Mouse (Mus musculus): ENCODE results near the gene Ifitm10.
A peak's percentile ranks its signal among the peaks of the same experiment; 100 is the strongest.
"Not testable (repeated sequence)": the region's sequence is repeated elsewhere in the genome, so short reads cannot be mapped to it uniquely, and the experiment has no call there.

The Ifitm10 gene

DNA sequence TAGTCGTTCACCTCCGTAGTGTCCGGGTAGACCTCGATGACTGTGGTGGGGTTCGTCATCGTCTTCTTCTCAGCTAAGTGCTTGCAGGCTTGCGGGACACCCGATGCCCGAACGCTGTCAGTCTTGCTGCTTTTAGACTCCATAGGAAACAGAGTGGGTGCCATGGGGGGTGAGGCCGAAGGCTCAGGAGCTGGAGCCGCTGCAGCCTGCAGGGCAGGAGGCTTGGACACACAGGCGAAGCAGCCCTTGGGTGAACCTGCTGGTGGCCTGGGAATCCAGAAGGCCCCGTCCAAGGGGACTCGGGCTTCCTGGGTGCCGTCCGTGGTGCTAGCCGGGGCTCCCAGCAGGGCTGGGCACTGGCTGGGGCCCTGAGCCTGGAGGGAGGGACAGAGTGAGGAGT is 2.6 kb downstream of the Ifitm10 start:
- ATAC-seq (ENCODE audit: insufficient number of reproducible peaks, low FRiP score, low TSS enrichment): no peak

DNA sequence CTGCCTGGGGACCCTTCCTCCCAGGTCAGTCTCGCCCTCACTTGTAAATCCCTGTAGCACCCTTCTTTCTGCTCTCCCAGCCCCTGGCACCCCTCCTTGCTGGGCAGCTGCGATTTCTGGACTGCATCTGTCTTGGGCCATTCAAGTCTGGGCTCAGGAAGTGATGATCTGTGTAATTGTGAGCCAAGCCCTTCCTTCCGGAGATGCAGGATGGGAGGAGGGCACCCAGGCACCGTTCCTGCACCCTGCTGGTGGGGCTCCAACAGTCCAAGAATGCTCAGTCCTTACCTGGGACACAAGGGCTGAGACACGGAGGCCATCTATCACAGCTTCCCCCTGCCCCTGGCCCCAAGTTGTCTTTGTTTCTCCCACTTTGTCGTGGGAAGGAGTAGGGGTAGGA is 3.7 kb downstream of the Ifitm10 start:
- no peak for ATAC-seq (ENCODE audit: insufficient number of reproducible peaks, low FRiP score, low TSS enrichment)

DNA sequence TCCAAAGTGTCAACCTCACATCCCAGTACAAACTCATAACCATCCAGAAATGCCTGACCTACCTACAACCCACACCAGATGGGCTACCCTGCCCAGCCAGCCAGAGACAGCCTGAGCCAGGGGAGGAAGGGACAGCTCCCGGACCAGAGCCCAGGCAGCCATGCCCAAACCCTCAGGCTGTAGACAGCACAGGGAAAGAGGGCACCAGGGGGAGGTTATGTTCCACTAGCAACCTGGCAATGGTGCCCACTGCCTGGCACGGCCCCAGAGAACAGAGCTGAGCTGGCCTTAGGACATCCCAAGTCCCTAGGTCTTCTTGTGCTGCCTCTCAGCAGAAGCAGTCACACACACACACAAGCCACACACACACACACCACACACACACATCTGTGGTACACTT is 4.7 kb downstream of the Ifitm10 start:
- ATAC-seq (ENCODE audit: insufficient number of reproducible peaks, low FRiP score, low TSS enrichment): peak; percentile 80

DNA sequence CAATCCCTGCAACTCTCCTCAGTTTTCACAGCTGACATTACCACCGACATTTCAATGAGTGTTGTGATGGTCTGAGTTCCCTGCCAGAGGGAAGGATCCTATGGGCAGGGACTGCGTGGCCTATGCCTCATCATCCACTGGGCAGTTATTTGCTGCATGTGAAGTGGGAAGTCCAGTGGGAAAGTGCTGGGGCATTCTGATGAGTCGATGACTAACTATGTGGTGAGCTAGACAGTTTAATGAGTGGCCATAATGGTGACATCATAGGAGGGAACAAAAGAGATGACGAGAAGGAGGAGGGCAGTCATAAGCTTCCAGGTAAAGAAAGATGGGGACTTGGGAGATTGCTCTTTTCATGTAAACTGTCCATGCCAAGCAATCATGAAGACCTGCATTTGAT is 10.4 kb downstream of the Ifitm10 start:
- no peak for ATAC-seq (ENCODE audit: insufficient number of reproducible peaks, low FRiP score, low TSS enrichment)

DNA sequence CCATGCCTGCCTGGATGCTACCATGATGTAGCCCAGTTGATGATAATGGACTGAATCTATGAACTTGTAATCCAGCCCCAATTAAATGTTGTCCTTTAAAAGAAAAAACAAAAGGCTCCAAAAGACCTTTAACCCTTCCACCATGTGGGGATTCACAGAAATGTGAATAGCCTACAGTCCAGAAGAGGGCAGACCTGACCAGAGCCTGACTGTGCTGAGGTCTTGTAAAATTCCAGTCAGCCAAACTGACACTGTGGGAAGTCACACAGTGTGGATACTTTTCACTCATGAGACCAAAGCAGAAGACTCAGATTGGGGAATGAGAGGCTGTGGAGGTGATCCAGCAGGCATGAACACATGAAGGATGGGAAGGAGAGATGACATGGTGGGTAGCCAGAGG is 12.8 kb downstream of the Ifitm10 start:
- no peak for ATAC-seq (ENCODE audit: insufficient number of reproducible peaks, low FRiP score, low TSS enrichment)

- no peak for ATAC-seq (ENCODE audit: insufficient number of reproducible peaks, low FRiP score, low TSS enrichment)
These were observed 14.4 kb downstream of the Ifitm10 start for GRCm38 (mm10) chr7:142359129-142359528.

GRCm38 (mm10) chr7:142357566-142357965 is 16.0 kb downstream of the Ifitm10 start:
- ATAC-seq (ENCODE audit: insufficient number of reproducible peaks, low FRiP score, low TSS enrichment): no peak

DNA sequence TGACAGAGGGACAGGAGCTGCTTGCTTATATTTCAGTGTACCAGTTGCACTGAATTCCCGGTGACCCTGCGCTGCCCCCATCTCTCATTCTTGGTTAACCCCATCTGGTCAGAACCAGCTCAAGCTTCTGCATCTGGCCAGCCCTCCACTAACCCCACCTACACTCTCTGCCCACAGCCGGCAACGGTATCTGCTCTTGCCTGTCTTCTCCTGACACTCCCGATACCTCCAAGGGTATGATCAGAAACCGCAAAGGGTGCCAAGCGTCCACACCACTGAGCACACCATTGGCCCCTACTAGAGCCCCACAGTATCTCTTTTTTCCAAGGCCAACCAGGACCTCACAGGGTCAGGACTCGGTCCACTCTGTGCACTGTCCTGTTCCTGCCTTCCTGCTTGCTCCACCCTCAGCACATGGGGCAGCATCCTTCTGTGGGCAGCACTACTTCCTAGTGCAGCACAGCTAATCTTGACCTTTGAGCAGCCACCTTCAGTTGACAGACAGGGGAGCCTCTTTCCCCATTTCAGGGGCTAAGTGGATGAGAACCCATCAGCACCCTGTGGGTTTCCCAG is 18.8 kb downstream of the Ifitm10 start:
- ATAC-seq (ENCODE audit: insufficient number of reproducible peaks, low FRiP score, low TSS enrichment): no peak

- ATAC-seq (ENCODE audit: insufficient number of reproducible peaks, low FRiP score, low TSS enrichment): no peak
These were observed 19.7 kb downstream of the Ifitm10 start for GRCm38 (mm10) chr7:142353854-142354253.

GRCm38 (mm10) chr7:142351569-142351968 is 22.0 kb downstream of the Ifitm10 start:
- ATAC-seq (ENCODE audit: insufficient number of reproducible peaks, low FRiP score, low TSS enrichment): no peak

GRCm38 (mm10) chr7:142349308-142349961 is 24.1 kb downstream of the Ifitm10 start:
- ATAC-seq (ENCODE audit: insufficient number of reproducible peaks, low FRiP score, low TSS enrichment): no peak

DNA sequence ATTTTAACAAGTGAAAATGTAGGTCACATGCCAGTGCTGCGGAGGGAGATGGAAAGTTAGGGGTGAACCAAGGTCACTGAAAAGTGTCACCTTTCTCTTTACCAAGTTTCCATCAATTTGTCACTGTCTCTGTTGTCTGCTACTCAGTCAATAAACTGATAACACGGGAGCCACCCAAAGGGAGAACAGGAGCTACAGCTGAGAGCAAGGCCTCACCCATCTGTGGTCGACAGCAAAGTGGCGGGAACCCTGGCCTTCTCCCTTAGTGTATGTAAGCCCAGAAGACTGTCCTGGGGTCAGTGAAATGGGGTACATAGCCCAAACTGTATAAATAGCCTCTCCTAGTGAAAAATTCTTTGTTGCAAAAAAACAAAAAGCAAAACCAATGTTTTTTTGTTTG is 26.0 kb downstream of the Ifitm10 start:
- no peak for ATAC-seq (ENCODE audit: insufficient number of reproducible peaks, low FRiP score, low TSS enrichment)

GRCm38 (mm10) chr7:142342247-142342640 is 31.3 kb downstream of the Ifitm10 start:
- ATAC-seq (ENCODE audit: insufficient number of reproducible peaks, low FRiP score, low TSS enrichment): no peak

GRCm38 (mm10) chr7:142341564-142342246 is 31.8 kb downstream of the Ifitm10 start:
- ATAC-seq (ENCODE audit: insufficient number of reproducible peaks, low FRiP score, low TSS enrichment): no peak

DNA sequence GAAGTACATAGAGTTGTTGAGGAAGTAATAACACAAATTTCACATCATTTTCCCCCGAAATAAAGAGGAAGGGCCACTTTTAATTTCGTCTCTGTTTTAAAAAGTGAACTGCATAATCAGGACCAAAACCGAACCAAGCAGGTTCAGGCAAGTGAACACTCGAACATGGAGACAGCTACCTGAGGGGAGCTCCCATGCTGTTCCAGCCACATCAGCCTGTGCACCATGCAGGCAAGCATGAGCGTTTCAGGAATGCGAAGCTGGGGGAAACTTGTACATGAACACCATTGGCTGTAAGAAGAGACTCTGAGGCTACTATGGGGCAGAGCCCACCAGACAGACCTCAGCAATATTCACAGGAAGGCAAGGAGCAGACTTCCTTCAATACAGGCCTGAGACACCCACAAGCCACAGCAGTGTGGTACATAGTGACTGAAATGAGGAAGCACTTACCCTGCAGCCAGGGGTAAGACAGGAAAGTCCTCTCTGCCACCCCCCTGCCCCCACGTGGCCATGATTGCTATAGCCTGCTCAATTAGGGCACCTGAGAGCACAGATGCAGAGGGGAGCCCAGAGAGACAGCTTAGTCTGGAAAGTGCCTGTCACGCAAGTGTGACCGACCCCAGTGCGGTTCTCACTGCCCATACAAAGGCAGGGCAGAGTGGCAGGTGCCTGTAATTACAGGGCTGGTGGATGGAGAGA is 33.1 kb downstream of the Ifitm10 start:
- ATAC-seq (ENCODE audit: insufficient number of reproducible peaks, low FRiP score, low TSS enrichment): no peak

DNA sequence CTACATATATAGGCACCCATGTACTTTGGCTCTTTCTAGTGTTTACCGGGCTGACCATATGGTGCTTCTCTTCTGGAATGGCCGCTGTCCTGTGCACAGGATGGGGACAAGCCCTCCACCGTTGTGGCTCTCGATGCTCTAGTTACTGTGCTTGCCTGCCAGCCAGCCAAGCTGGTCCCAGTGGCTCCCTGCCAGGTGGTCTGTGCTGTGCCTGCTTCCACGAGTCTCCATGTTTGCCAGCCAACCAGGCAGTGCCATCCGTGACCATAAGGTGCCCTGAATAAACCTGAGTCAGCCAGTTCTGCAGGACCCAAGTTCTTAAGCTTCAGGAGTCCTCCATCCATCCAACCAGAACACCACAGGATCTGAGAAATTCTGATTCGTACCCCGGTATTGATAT is 38.4 kb downstream of the Ifitm10 start:
- ATAC-seq (ENCODE audit: insufficient number of reproducible peaks, low FRiP score, low TSS enrichment): peak; percentile 78; the same call in 1 of the 2 replicates

DNA sequence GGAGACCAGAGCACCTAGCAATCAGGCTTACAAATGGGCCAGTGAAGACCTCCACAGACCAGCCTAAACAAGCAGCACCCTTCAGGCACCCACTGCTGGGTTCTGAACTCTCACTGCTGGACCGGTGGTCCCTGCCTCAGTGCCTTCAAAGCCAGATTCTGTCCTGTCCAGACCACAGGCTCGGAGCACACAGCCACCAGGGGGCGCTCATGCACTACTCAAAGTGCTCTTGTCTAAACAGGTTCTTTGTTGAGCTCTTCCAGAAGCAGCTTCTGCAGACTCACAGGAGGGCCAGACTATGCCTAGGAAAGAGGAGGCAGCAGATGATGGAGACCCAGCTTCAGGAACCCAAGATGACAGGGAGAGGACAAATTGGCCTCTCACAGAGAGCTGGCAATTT is 39.3 kb downstream of the Ifitm10 start:
- peak; percentile 75; the same call in 1 of the 2 replicates for ATAC-seq (ENCODE audit: insufficient number of reproducible peaks, low FRiP score, low TSS enrichment)

DNA sequence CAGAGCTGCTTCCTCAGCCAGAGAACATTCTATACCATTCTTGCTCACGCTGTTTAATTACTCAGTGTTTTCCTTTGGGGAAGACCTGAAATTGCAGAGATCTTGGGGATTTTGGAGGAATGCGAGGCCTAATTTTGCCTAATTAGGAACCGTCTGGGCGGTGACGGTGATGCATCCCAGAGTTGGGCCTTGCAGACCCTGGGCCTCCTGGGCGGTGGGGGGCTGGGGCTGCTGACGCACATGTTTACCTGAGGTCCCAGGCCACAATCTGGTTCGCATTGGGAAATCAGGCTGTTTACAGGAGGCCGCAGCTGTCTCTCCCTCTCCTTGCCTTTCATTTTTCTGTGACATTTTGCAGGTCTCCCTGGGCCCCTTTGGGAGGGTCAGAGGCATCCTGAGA is 40.8 kb downstream of the Ifitm10 start:
- ATAC-seq (ENCODE audit: insufficient number of reproducible peaks, low FRiP score, low TSS enrichment): not testable (repeated sequence)

GRCm38 (mm10) chr7:142331281-142331680 is 42.3 kb downstream of the Ifitm10 start:
- no peak for ATAC-seq (ENCODE audit: insufficient number of reproducible peaks, low FRiP score, low TSS enrichment)

- ATAC-seq (ENCODE audit: insufficient number of reproducible peaks, low FRiP score, low TSS enrichment): no peak
These were observed 43.3 kb downstream of the Ifitm10 start for GRCm38 (mm10) chr7:142330271-142330724.

DNA sequence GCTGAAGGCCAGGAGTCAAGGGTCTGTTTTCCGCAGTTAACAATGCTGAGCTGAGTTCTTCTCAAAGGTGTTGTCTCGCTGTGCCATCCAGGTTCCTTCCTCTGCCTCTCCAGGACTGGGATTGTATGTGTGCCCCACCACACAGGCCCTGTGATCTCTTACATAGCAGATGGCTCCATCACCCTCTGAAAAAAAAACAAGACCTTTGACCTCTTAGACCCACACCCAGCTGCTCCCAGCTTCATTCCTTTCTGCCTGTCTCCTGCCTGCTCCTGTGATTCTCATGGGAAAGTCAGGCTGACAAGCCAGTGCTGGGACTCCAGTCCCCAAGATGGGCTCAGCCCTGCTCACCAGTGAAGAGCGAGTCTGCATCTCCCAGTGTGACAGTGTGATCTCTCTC is 45.0 kb downstream of the Ifitm10 start:
- no peak for ATAC-seq (ENCODE audit: insufficient number of reproducible peaks, low FRiP score, low TSS enrichment)

Data from cerebellum, adult (tissue).